Mouse (Mus musculus): ENCODE measurements around the gene Mrm1. TPM values are rescaled to one million over a fixed set of nuclear protein-coding genes. Genes with fewer than 3 reads are reported as not detected.

Gene Mrm1
- polyA plus RNA-seq, 1 experiment, result 13.7 TPM

DNA sequence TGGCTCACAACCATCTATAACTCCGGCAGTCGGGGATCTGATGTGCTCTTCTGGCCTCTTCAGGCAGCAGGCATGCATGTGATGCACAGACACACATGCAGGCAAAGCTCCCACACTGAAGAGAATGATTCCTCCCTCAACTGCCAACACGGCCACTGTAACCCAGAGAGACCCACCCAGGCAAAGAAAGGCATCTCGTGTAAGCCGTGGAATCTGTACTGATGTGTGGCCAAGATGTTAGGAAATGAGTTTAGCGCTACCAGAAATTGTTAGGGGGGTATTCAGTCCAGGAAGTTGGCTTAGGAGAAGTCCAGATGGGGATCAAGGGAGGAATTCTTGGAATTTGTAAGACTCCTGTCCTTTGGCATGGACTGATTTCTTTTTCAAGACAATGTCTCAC, 28.9 kb downstream of the Mrm1 start:
- TF ChIP-seq CTCF (IDR thresholded peaks at IDR 0.05; ENCODE audit: extremely low read depth, insufficient read length, insufficient replicate concordance, low read depth, low read length) (no peak), POLR2A (IDR thresholded peaks at IDR 0.05; ENCODE audit: low read depth, low read length) (no peak)
- Histone ChIP-seq H3K27ac (ENCODE audit: insufficient read depth, low read depth, low read length) (no peak overlapping the region), H3K36me3 (ENCODE audit: control insufficient read depth, insufficient read depth, low read length) (no peaks in the 10 kb centered on the region), H3K27me3 (ENCODE audit: control insufficient read depth, insufficient read depth, low read length) (no peaks in the 10 kb centered on the region), H3K4me1 (ENCODE audit: control insufficient read depth, insufficient read depth, insufficient read length, low read length) (no peaks in the 10 kb centered on the region), H3K4me3 (ENCODE audit: low read depth, low read length) (no peak overlapping the region)
- WGBS, result 63% methylated on average over 6 of the region's 6 CpGs

DNA sequence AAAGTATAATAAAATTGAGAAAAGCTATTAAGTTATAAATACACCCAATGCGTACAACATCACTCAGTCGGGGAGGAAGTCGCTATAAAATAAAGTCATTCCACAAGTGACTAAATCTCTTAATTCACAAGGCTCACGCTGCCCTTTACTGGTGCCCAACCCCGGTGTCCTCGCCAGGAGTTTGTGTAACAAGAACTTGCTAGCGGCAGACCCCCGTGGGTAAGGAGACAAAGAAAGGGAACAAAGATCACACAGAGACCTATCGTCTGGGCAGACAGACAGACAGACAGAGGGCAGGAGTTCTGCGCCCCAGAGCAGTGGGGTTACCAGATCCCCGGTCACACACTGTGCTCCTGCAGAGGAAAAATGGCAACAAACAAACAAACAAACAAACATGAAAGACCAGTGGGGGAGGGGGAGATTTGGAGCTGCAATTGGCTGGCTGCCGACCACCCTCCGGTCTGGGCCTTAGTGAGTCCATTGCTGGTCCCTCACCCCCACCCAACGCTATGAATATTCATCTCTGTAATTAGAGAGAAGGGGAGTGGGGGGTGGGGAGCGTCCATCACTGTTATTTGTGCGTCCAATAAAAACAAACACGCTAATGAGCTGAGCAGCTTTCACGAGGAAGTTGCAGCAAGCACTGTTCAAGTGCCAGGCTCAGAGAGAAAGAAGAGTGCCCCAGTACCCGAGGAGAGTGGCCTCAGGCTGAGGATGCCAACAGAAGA, 39.0 kb downstream of the Mrm1 start:
- Histone ChIP-seq H3K36me3 (ENCODE audit: control insufficient read depth, insufficient read depth, low read length) (no peaks in the 10 kb centered on the region), H3K27ac (ENCODE audit: insufficient read depth, low read depth, low read length) (no peak overlapping the region), H3K4me1 (ENCODE audit: control insufficient read depth, insufficient read depth, insufficient read length, low read length) (no peaks in the 10 kb centered on the region), H3K4me3 (ENCODE audit: low read depth, low read length) (no peak overlapping the region), H3K27me3 (ENCODE audit: control insufficient read depth, insufficient read depth, low read length) (peaks cover 16% of the 10 kb centered on the region)
- WGBS, result 5% methylated on average over 19 of the region's 19 CpGs
- TF ChIP-seq CTCF (IDR thresholded peaks at IDR 0.05; ENCODE audit: extremely low read depth, insufficient read length, insufficient replicate concordance, low read depth, low read length), result no peak

DNA sequence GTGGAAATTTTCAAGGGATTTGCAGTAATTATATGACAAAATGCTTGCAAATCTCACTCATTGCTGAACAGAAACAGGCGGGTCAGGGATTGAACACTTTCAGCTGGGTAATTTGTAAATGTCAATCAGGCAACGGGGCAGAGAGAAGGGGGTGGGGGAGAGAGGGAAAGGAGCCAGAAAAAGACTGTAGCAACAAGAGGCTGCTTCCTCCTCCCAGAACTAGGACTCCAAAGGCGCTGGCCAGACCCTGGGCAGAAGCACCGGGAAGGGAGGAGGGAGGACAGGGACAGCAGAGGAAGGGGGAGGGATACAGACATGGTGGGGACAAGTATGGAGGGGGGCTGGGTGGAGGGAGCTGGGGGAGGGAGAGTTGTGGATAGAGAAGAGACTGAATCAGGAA, 43.8 kb downstream of the Mrm1 start:
- no peak overlapping the region for H3K27ac ChIP-seq (ENCODE audit: insufficient read depth, low read depth, low read length)
- H3K4me1 ChIP-seq (ENCODE audit: control insufficient read depth, insufficient read depth, insufficient read length, low read length), result no peaks in the 10 kb centered on the region
- H3K4me3 ChIP-seq (ENCODE audit: low read depth, low read length), result no peak overlapping the region
- H3K36me3 ChIP-seq (ENCODE audit: control insufficient read depth, insufficient read depth, low read length), result no peaks in the 10 kb centered on the region
- WGBS, result 4% methylated on average over 4 of the region's 4 CpGs
- peaks cover 9% of the 10 kb centered on the region; the same call in 1 of the 2 replicates for H3K27me3 ChIP-seq (ENCODE audit: control insufficient read depth, insufficient read depth, low read length)
- TF ChIP-seq POLR2A (IDR thresholded peaks at IDR 0.05; ENCODE audit: low read depth, low read length) (no peak), CTCF (IDR thresholded peaks at IDR 0.05; ENCODE audit: extremely low read depth, insufficient read length, insufficient replicate concordance, low read depth, low read length) (no peak)

DNA sequence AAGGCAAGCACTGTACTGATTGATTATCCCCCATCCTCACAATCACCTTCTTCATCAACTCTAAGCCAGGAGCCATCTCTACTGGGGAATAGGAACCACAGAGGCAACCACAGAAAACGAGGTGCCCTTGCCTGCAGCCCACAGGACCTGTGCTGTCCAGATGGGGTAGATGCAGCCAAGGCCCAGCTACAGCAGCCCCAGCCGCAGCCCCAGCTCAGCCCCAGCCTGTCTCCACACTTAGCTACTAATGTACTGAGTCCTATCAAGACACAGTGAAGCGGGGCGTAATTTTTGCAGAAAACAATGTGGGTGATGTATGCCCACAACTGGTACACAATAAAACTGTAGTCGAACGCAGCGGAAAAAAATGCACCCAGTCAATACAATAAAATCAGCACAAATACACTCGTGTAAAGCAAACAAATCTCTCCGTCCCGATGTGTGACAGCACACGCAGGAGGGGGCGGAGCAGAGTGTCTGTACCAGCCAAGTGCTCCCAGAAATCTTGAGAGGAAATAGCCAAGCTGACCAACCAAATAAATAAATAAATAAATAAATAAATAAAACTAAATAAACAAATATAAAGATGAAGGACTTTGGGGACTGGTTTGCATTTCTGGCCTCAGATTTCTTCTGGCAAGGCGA, 44.3 kb downstream of the Mrm1 start:
- H3K4me1 ChIP-seq (ENCODE audit: control insufficient read depth, insufficient read depth, insufficient read length, low read length), result no peaks in the 10 kb centered on the region
- H3K4me3 ChIP-seq (ENCODE audit: low read depth, low read length), result no peak overlapping the region
- H3K27ac ChIP-seq (ENCODE audit: insufficient read depth, low read depth, low read length), result no peak overlapping the region
- no peaks in the 10 kb centered on the region for H3K36me3 ChIP-seq (ENCODE audit: control insufficient read depth, insufficient read depth, low read length)
- 39% methylated on average over 13 of the region's 13 CpGs for WGBS
- H3K27me3 ChIP-seq (ENCODE audit: control insufficient read depth, insufficient read depth, low read length), result peaks cover 9% of the 10 kb centered on the region; the same call in 1 of the 2 replicates
- TF ChIP-seq POLR2A (IDR thresholded peaks at IDR 0.05; ENCODE audit: low read depth, low read length) (no peak), CTCF (IDR thresholded peaks at IDR 0.05; ENCODE audit: extremely low read depth, insufficient read length, insufficient replicate concordance, low read depth, low read length) (no peak)

DNA sequence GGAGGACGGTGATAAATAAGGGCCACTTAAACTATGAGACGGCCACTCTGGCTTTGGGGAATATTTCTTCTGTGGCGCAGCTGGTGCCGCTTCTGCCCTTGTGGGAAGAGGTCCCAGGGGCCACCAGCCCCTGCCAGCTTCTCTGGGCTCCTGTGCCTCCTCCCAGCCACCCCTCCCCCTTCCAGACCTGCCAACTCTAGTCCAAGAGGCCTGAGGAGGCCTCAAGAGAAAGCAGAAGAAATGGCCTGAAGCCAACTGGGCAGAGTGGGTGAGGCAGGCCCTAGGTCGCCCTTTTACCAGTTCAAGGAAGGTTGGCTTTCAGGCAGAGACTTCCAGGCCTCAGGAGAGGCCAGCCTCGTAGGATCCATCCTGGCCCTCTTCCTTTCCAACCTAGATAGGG, 51.4 kb downstream of the Mrm1 start:
- peaks cover 7% of the 10 kb centered on the region for H3K27me3 ChIP-seq (ENCODE audit: control insufficient read depth, insufficient read depth, low read length)
- no peak for TF ChIP-seq POLR2A (IDR thresholded peaks at IDR 0.05; ENCODE audit: low read depth, low read length)
- no peak for TF ChIP-seq CTCF (IDR thresholded peaks at IDR 0.05; ENCODE audit: extremely low read depth, insufficient read length, insufficient replicate concordance, low read depth, low read length)
- H3K4me1 ChIP-seq (ENCODE audit: control insufficient read depth, insufficient read depth, insufficient read length, low read length), result no peaks in the 10 kb centered on the region
- no peak overlapping the region for H3K4me3 ChIP-seq (ENCODE audit: low read depth, low read length)
- no peaks in the 10 kb centered on the region for H3K36me3 ChIP-seq (ENCODE audit: control insufficient read depth, insufficient read depth, low read length)
- 57% methylated on average over 6 of the region's 6 CpGs for WGBS
- H3K27ac ChIP-seq (ENCODE audit: insufficient read depth, low read depth, low read length), result no peak overlapping the region

DNA sequence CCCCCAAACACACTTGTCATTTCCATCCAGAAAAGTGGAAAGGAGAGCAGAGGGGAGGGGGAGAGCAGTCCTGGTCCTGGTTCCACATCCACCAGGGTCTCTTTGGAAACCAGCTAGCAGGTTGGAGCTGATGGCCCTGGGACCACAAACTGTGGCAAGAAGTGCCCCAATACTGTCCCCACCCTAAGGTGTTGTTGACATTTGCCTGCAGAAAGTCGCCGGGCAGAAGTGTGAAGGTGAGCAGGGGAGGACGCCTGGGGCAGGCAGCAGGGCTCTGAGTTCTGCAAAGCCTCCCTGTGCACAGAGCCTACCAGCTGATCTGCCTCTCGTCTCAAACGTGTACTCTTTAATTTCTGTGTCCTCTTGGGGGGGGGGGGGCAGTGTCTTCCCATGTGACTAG, 54.2 kb downstream of the Mrm1 start:
- H3K27me3 ChIP-seq (ENCODE audit: control insufficient read depth, insufficient read depth, low read length), result peaks cover 7% of the 10 kb centered on the region
- H3K4me1 ChIP-seq (ENCODE audit: control insufficient read depth, insufficient read depth, insufficient read length, low read length), result no peaks in the 10 kb centered on the region
- no peak overlapping the region for H3K4me3 ChIP-seq (ENCODE audit: low read depth, low read length)
- H3K27ac ChIP-seq (ENCODE audit: insufficient read depth, low read depth, low read length), result no peak overlapping the region
- no peaks in the 10 kb centered on the region for H3K36me3 ChIP-seq (ENCODE audit: control insufficient read depth, insufficient read depth, low read length)
- WGBS, result 14% methylated on average over 5 of the region's 5 CpGs
- no peak for TF ChIP-seq POLR2A (IDR thresholded peaks at IDR 0.05; ENCODE audit: low read depth, low read length)
- no peak for TF ChIP-seq CTCF (IDR thresholded peaks at IDR 0.05; ENCODE audit: extremely low read depth, insufficient read length, insufficient replicate concordance, low read depth, low read length)

DNA sequence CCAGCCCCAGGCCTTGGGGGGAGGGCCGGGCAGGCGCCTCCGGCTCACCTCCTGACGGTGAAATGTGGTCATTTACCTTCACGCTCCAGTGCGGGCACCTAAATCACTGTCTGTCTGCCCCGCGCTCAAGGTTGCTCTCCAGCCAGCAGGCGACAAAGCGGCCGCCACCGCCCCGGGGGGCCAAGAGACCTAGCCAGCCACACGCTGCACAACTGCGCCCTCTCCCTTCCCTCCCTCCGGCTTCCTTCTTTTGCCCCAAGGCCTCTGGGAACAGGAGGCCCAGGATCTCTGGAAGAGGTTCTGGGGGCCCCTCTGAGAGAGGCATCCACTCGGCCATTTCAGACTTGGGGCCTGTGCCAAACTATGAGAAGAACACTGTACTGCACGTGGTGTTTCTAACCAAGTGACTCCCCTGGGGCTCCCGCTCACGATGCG, 54.8 kb downstream of the Mrm1 start:
- no peak for TF ChIP-seq POLR2A (IDR thresholded peaks at IDR 0.05; ENCODE audit: low read depth, low read length)
- no peak for TF ChIP-seq CTCF (IDR thresholded peaks at IDR 0.05; ENCODE audit: extremely low read depth, insufficient read length, insufficient replicate concordance, low read depth, low read length)
- Histone ChIP-seq H3K4me1 (ENCODE audit: control insufficient read depth, insufficient read depth, insufficient read length, low read length) (no peaks in the 10 kb centered on the region), H3K27me3 (ENCODE audit: control insufficient read depth, insufficient read depth, low read length) (peaks cover 7% of the 10 kb centered on the region), H3K4me3 (ENCODE audit: low read depth, low read length) (no peak overlapping the region), H3K27ac (ENCODE audit: insufficient read depth, low read depth, low read length) (no peak overlapping the region), H3K36me3 (ENCODE audit: control insufficient read depth, insufficient read depth, low read length) (no peaks in the 10 kb centered on the region)
- 21% methylated on average over 21 of the region's 21 CpGs for WGBS
